Mouse (Mus musculus): ENCODE data around the gene Sept11. TPM values are rescaled to one million over a fixed set of nuclear protein-coding genes. Genes with fewer than 3 reads are reported as not detected.

The Sept11 gene
- polyA plus RNA-seq, 1 experiment: 102 TPM

GRCm38 (mm10) chr5:93097204-93097906 lies 4.1 kb downstream of the Sept11 start:
- TF ChIP-seq MYOD1 (IDR thresholded peaks at IDR 0.05; ENCODE audit: control insufficient read depth, insufficient read length, low read depth) (no peak), FOSL1 (IDR thresholded peaks at IDR 0.05; ENCODE audit: insufficient read depth, low read length, poor library complexity, severe bottlenecking) (no peak), CEBPB (IDR thresholded peaks at IDR 0.05; ENCODE audit: low read depth) (no peak), CTCF (IDR thresholded peaks at IDR 0.05; ENCODE audit: control insufficient read depth, insufficient read depth, insufficient read length) (no peak)
- no peak overlapping the region for H3ac ChIP-seq (ENCODE audit: control insufficient read depth, insufficient read length, low read depth)
- H3K27me3 ChIP-seq (ENCODE audit: control insufficient read depth, insufficient read depth, insufficient read length): no peaks in the 10 kb centered on the region
- H3K79me3 ChIP-seq (ENCODE audit: low read depth): peaks cover 89% of the 10 kb centered on the region
- peaks cover 99% of the 10 kb centered on the region for H3K79me2 ChIP-seq (ENCODE audit: control insufficient read depth, insufficient read depth)
- H3K36me3 ChIP-seq (ENCODE audit: control insufficient read depth, insufficient read depth): peaks cover 40% of the 10 kb centered on the region
- H3K4me3 ChIP-seq (ENCODE audit: insufficient read depth, poor library complexity, severe bottlenecking): no peak overlapping the region

- no peak overlapping the region for H3ac ChIP-seq (ENCODE audit: control insufficient read depth, insufficient read length, low read depth)
- H3K79me2 ChIP-seq (ENCODE audit: control insufficient read depth, insufficient read depth): peaks cover 100% of the 10 kb centered on the region
- no peak overlapping the region for H3K4me3 ChIP-seq (ENCODE audit: insufficient read depth, poor library complexity, severe bottlenecking)
- H3K27me3 ChIP-seq (ENCODE audit: control insufficient read depth, insufficient read depth, insufficient read length): no peaks in the 10 kb centered on the region
- no peak for TF ChIP-seq MYOG (IDR thresholded peaks at IDR 0.05; ENCODE audit: control insufficient read depth, extremely low read depth, insufficient read length)
- no peak for TF ChIP-seq CEBPB (IDR thresholded peaks at IDR 0.05; ENCODE audit: low read depth)
- no peak for TF ChIP-seq FOSL1 (IDR thresholded peaks at IDR 0.05; ENCODE audit: insufficient read depth, low read length, poor library complexity, severe bottlenecking)
- no peak for TF ChIP-seq USF1 (IDR thresholded peaks at IDR 0.05; ENCODE audit: low read depth)
- TF ChIP-seq MAX (IDR thresholded peaks at IDR 0.05): no peak
- no peak for TF ChIP-seq MYOD1 (IDR thresholded peaks at IDR 0.05; ENCODE audit: control insufficient read depth, insufficient read length, low read depth)
- no peak for TF ChIP-seq CTCF (IDR thresholded peaks at IDR 0.05; ENCODE audit: control insufficient read depth, insufficient read depth, insufficient read length)
- peaks cover 43% of the 10 kb centered on the region for H3K36me3 ChIP-seq (ENCODE audit: control insufficient read depth, insufficient read depth)
- H3K79me3 ChIP-seq (ENCODE audit: low read depth): peaks cover 93% of the 10 kb centered on the region
Observed at GRCm38 (mm10) chr5:93098219-93098618, 5.0 kb downstream of the Sept11 start.

- Histone ChIP-seq H3K36me3 (ENCODE audit: control insufficient read depth, insufficient read depth) (peaks cover 43% of the 10 kb centered on the region), H3K27me3 (ENCODE audit: control insufficient read depth, insufficient read depth, insufficient read length) (no peaks in the 10 kb centered on the region), H3K79me3 (ENCODE audit: low read depth) (peaks cover 90% of the 10 kb centered on the region), H3ac (ENCODE audit: control insufficient read depth, insufficient read length, low read depth) (no peak overlapping the region), H3K4me3 (ENCODE audit: insufficient read depth, poor library complexity, severe bottlenecking) (no peak overlapping the region), H3K79me2 (ENCODE audit: control insufficient read depth, insufficient read depth) (peaks cover 97% of the 10 kb centered on the region)
- no peak for TF ChIP-seq CTCF (IDR thresholded peaks at IDR 0.05; ENCODE audit: control insufficient read depth, insufficient read depth, insufficient read length)
- TF ChIP-seq MAX (IDR thresholded peaks at IDR 0.05): no peak
Observed at GRCm38 (mm10) chr5:93098811-93099210, 5.6 kb downstream of the Sept11 start.

- Histone ChIP-seq H3K4me3 (ENCODE audit: insufficient read depth, poor library complexity, severe bottlenecking) (no peak overlapping the region), H3K79me3 (ENCODE audit: low read depth) (peaks cover 79% of the 10 kb centered on the region), H3K79me2 (ENCODE audit: control insufficient read depth, insufficient read depth) (peaks cover 90% of the 10 kb centered on the region), H3K36me3 (ENCODE audit: control insufficient read depth, insufficient read depth) (peaks cover 43% of the 10 kb centered on the region), H3ac (ENCODE audit: control insufficient read depth, insufficient read length, low read depth) (no peak overlapping the region), H3K27me3 (ENCODE audit: control insufficient read depth, insufficient read depth, insufficient read length) (no peaks in the 10 kb centered on the region)
- peak; percentile 73 for TF ChIP-seq CEBPB (IDR thresholded peaks at IDR 0.05; ENCODE audit: low read depth)
- TF ChIP-seq USF1 (IDR thresholded peaks at IDR 0.05; ENCODE audit: low read depth): no peak
Observed at GRCm38 (mm10) chr5:93100906-93101305, 7.7 kb downstream of the Sept11 start.

- H3K79me2 ChIP-seq (ENCODE audit: control insufficient read depth, insufficient read depth): peaks cover 90% of the 10 kb centered on the region
- H3K4me3 ChIP-seq (ENCODE audit: insufficient read depth, poor library complexity, severe bottlenecking): no peak overlapping the region
- peaks cover 43% of the 10 kb centered on the region for H3K36me3 ChIP-seq (ENCODE audit: control insufficient read depth, insufficient read depth)
- peaks cover 79% of the 10 kb centered on the region for H3K79me3 ChIP-seq (ENCODE audit: low read depth)
- H3K27me3 ChIP-seq (ENCODE audit: control insufficient read depth, insufficient read depth, insufficient read length): no peaks in the 10 kb centered on the region
- TF ChIP-seq USF1 (IDR thresholded peaks at IDR 0.05; ENCODE audit: low read depth) (no peak), CTCF (IDR thresholded peaks at IDR 0.05; ENCODE audit: control insufficient read depth, insufficient read depth, insufficient read length) (no peak), MYOD1 (IDR thresholded peaks at IDR 0.05; ENCODE audit: control insufficient read depth, insufficient read length, low read depth) (no peak), MYOG (IDR thresholded peaks at IDR 0.05; ENCODE audit: control insufficient read depth, extremely low read depth, insufficient read length) (no peak), FOSL1 (IDR thresholded peaks at IDR 0.05; ENCODE audit: insufficient read depth, low read length, poor library complexity, severe bottlenecking) (no peak), MAX (IDR thresholded peaks at IDR 0.05) (no peak), CEBPB (IDR thresholded peaks at IDR 0.05; ENCODE audit: low read depth) (no peak)
- H3ac ChIP-seq (ENCODE audit: control insufficient read depth, insufficient read length, low read depth): no peak overlapping the region
Observed at GRCm38 (mm10) chr5:93101371-93101791, 8.1 kb downstream of the Sept11 start.

- Histone ChIP-seq H3K27me3 (ENCODE audit: control insufficient read depth, insufficient read depth, insufficient read length) (no peaks in the 10 kb centered on the region), H3K36me3 (ENCODE audit: control insufficient read depth, insufficient read depth) (peaks cover 36% of the 10 kb centered on the region), H3K79me2 (ENCODE audit: control insufficient read depth, insufficient read depth) (peaks cover 88% of the 10 kb centered on the region), H3K4me3 (ENCODE audit: insufficient read depth, poor library complexity, severe bottlenecking) (no peak overlapping the region), H3K79me3 (ENCODE audit: low read depth) (peaks cover 72% of the 10 kb centered on the region), H3ac (ENCODE audit: control insufficient read depth, insufficient read length, low read depth) (no peak overlapping the region)
- TF ChIP-seq MYOG (IDR thresholded peaks at IDR 0.05; ENCODE audit: control insufficient read depth, extremely low read depth, insufficient read length) (no peak), MAX (IDR thresholded peaks at IDR 0.05) (peak; percentile 57), CEBPB (IDR thresholded peaks at IDR 0.05; ENCODE audit: low read depth) (peak; percentile 71), FOSL1 (IDR thresholded peaks at IDR 0.05; ENCODE audit: insufficient read depth, low read length, poor library complexity, severe bottlenecking) (no peak)
Observed at GRCm38 (mm10) chr5:93103603-93104002, 10.4 kb downstream of the Sept11 start.
